Mouse (Mus musculus): ENCODE results near the gene Tmem239. TPM values are rescaled to one million over a fixed set of nuclear protein-coding genes. Genes with fewer than 3 reads are reported as not detected.

Tmem239 gene
- not detected for polyA plus RNA-seq (2015; fragmentation: Illumina TruSeq; extraction: RNeasy Lipid Tissue Mini Kit (QIAGEN cat#74804); ENCODE audit: insufficient read depth, low replicate concordance)

DNA sequence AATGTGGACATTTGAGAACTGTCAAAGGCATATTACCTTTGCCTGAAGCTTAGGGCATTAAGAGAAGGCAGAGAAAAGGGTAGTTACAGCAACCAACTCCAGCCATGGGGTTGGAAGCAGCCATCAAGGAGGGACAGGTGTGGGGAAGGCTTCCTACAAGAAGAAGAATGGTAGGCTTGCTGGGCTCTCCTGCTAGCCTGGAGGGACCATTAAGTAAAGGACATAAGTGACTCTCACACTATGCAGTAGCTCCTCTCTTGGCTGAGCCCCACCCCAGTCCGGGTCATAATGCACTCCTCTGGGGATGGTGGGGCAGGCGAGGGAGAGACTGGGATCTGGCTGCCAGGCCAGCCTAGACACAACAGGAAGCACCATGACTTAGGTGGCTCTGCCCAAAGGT is at the start of gene Tmem239:
Gene Tmem239, plus strand, starts transcription at position 301 of the 400 bp plus-strand sequence.

DNA sequence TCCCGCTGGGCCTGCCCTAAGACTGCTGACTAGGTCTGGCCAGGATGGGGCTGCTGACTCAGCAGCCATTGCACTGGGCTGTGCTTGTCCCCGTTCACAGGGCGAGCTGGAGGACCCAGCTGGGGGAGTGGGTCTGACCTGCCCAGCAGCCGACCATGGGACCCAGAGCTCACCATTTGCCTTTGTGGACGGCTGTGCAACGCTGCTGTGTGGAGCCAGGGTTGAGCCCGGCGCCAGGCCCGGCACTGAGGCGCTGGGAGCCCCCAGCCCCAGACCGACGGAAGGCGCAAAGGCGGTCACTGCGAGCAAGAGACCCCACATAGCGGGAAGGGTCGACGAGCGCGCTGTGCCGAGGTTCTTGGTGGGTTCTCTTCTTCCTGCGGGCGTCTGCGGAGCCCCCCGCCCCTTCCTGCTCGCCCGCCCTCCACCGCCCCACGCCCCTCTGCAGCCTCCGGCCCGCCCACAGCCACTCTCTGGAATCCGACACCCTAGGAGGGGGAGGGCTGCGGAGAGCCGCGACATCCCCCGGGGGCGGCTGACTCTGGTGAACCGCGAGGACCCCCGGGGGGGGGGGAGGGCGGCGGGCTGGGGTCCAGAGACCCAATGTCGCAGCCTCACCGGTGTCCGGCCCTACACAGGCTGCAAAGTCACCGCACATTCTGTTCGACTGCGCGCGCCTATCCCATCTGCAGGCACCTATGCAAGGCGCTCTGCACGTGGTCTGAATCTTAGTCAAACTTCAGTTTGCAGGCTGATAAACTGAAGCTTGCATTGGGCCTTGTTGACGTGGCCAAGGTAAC is 8.9 kb upstream of the Tmem239 start, which contains the start of gene Cpxm1:
Gene Cpxm1, minus strand, starts transcription at position 389 of the 800 bp plus-strand sequence.

DNA sequence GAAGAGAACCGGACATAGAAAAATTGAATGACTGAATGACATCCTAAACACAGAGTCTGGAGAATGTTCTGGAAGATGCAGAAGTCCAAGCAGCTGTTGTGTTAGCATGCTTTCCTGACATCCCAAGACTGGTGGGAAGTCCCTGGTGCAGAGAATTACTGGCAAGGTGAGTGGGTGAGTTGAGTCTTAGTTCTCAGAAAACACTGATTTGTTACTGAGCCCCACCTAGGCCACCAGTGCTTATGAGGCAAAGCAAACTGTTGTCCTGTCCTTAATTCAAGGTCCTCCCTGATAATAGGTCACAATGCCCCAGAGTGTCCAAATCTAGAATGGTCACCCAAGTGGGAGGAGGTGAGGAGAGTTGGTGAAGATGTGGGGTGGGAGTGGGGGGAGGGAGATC is 1.3 kb upstream of the Tmem239 start, which contains the start of the genes Gm28372 and 1700020A23Rik:
Gene Gm28372, plus strand, starts transcription at position 301 of the 400 bp plus-strand sequence.
Gene 1700020A23Rik, plus strand, starts transcription at position 321 of the 400 bp plus-strand sequence.

DNA sequence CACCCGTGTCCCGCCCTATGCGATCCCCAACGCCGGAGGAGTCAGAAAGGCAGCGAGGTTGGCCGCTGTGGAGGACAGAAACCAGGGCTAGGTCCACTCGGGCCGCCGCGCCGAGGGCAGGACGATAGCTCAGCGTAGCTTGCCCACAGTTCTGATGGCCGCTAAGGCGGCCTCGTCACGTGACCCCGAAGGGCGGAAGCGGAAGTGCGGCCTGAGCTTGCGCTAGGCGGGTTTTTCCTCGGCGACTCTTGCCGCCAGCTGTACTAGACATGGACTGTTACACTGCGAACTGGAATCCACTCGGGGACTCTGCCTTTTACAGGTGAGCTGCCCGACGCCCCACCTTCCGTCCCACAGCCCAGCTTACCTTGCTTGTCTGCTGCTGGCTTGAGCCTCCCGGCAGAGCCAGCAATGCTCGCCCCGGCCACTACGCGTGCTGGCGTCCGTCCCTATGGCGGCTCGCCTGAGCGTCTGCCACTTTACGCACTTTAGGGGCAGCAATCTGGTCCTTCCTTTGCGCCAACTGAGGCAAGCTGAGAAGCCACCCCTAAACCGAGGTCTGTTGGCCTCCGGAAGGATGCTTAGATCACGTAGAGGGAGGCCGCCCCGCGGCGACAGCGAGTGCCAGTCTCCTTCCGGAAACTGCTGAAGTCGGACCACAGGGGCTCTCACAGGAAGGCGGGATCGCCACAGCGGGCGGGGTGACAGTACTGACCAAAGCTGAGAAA is 18.0 kb downstream of the Tmem239 start, which contains the start of the genes Vps16 and Pced1a:
Gene Vps16, plus strand, starts transcription at position 214 of the 728 bp plus-strand sequence.
Gene Pced1a, minus strand, starts transcription at position 576 of the 728 bp plus-strand sequence.

DNA sequence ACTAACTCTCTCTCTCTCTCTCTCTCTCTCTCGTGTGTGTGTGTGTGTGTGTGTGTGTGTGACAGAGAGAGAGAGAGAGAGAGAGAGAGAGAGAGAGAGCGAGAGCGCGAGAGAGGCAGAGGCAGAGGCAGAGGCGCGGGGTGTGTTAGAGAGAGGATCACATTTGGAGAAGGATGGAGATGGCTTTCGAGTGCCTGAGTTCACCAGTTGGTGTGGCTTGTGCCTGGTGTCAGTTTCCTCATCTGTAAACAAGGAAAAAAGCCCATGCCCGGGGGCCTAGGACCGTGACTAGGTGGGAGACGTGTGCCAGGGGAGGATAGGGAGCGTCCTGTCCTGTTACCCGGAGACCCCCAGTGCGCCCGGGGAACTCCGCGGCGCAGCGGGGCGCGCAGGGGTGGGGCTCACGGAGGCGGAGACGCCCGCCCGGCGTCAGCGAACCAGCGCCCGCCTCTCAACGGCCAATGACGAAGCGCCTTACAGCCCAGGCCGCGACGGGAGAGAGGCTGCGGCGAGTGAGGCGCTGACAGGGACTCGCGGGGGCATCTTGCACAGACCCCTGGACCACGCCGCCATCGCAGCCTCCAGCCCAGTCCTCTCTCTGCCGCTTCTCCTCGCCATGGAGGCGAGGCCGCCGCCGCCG is 43.6 kb downstream of the Tmem239 start, which contains the start of gene Ptpra:
Gene Ptpra, plus strand, starts transcription at position 485 of the 640 bp plus-strand sequence.

Other genes with a start within 250 kb of the Tmem239 start
- 75.8 TPM for gene Snrpb, start 227.1 kb upstream of the Tmem239 start, polyA plus RNA-seq (2015; fragmentation: Illumina TruSeq; extraction: RNeasy Lipid Tissue Mini Kit (QIAGEN cat#74804); ENCODE audit: insufficient read depth, low replicate concordance)
- gene Tmc2, start 211.3 kb upstream of the Tmem239 start, polyA plus RNA-seq (2015; fragmentation: Illumina TruSeq; extraction: RNeasy Lipid Tissue Mini Kit (QIAGEN cat#74804); ENCODE audit: insufficient read depth, low replicate concordance) = not detected
- gene Nop56, start 132.0 kb upstream of the Tmem239 start, polyA plus RNA-seq (2015; fragmentation: Illumina TruSeq; extraction: RNeasy Lipid Tissue Mini Kit (QIAGEN cat#74804); ENCODE audit: insufficient read depth, low replicate concordance) = 330 TPM
- gene Idh3b, start 121.9 kb upstream of the Tmem239 start, polyA plus RNA-seq (2015; fragmentation: Illumina TruSeq; extraction: RNeasy Lipid Tissue Mini Kit (QIAGEN cat#74804); ENCODE audit: insufficient read depth, low replicate concordance) = 131 TPM
- gene Ebf4, start 111.3 kb upstream of the Tmem239 start, polyA plus RNA-seq (2015; fragmentation: Illumina TruSeq; extraction: RNeasy Lipid Tissue Mini Kit (QIAGEN cat#74804); ENCODE audit: insufficient read depth, low replicate concordance) = 0.87 TPM
- 22.9 TPM for gene Cpxm1, start 8.9 kb upstream of the Tmem239 start, polyA plus RNA-seq (2015; fragmentation: Illumina TruSeq; extraction: RNeasy Lipid Tissue Mini Kit (QIAGEN cat#74804); ENCODE audit: insufficient read depth, low replicate concordance)
- not detected for gene Gm28372, start 1.2 kb upstream of the Tmem239 start, polyA plus RNA-seq (2015; fragmentation: Illumina TruSeq; extraction: RNeasy Lipid Tissue Mini Kit (QIAGEN cat#74804); ENCODE audit: insufficient read depth, low replicate concordance)
- not detected for gene 1700020A23Rik, start 1.2 kb upstream of the Tmem239 start, polyA plus RNA-seq (2015; fragmentation: Illumina TruSeq; extraction: RNeasy Lipid Tissue Mini Kit (QIAGEN cat#74804); ENCODE audit: insufficient read depth, low replicate concordance)
- 139 TPM for gene Vps16, start 17.9 kb downstream of the Tmem239 start, polyA plus RNA-seq (2015; fragmentation: Illumina TruSeq; extraction: RNeasy Lipid Tissue Mini Kit (QIAGEN cat#74804); ENCODE audit: insufficient read depth, low replicate concordance)
- gene Pced1a, start 18.2 kb downstream of the Tmem239 start, polyA plus RNA-seq (2015; fragmentation: Illumina TruSeq; extraction: RNeasy Lipid Tissue Mini Kit (QIAGEN cat#74804); ENCODE audit: insufficient read depth, low replicate concordance) = 14.9 TPM
- 83.7 TPM for gene Ptpra, start 43.8 kb downstream of the Tmem239 start, polyA plus RNA-seq (2015; fragmentation: Illumina TruSeq; extraction: RNeasy Lipid Tissue Mini Kit (QIAGEN cat#74804); ENCODE audit: insufficient read depth, low replicate concordance)
- gene Mrps26, start 157.3 kb downstream of the Tmem239 start, polyA plus RNA-seq (2015; fragmentation: Illumina TruSeq; extraction: RNeasy Lipid Tissue Mini Kit (QIAGEN cat#74804); ENCODE audit: insufficient read depth, low replicate concordance) = 21.7 TPM
- gene Oxt, start 169.7 kb downstream of the Tmem239 start, polyA plus RNA-seq (2015; fragmentation: Illumina TruSeq; extraction: RNeasy Lipid Tissue Mini Kit (QIAGEN cat#74804); ENCODE audit: insufficient read depth, low replicate concordance) = not detected
- gene Avp, start 176.1 kb downstream of the Tmem239 start, polyA plus RNA-seq (2015; fragmentation: Illumina TruSeq; extraction: RNeasy Lipid Tissue Mini Kit (QIAGEN cat#74804); ENCODE audit: insufficient read depth, low replicate concordance) = not detected
- 12.5 TPM for gene Fastkd5, start 223.5 kb downstream of the Tmem239 start, polyA plus RNA-seq (2015; fragmentation: Illumina TruSeq; extraction: RNeasy Lipid Tissue Mini Kit (QIAGEN cat#74804); ENCODE audit: insufficient read depth, low replicate concordance)
- 4.7 TPM for gene Ubox5, start 223.6 kb downstream of the Tmem239 start, polyA plus RNA-seq (2015; fragmentation: Illumina TruSeq; extraction: RNeasy Lipid Tissue Mini Kit (QIAGEN cat#74804); ENCODE audit: insufficient read depth, low replicate concordance)
- 1.2 TPM for gene Lzts3, start 236.3 kb downstream of the Tmem239 start, polyA plus RNA-seq (2015; fragmentation: Illumina TruSeq; extraction: RNeasy Lipid Tissue Mini Kit (QIAGEN cat#74804); ENCODE audit: insufficient read depth, low replicate concordance)

Data from spleen, adult 10 weeks (tissue).